Mouse (Mus musculus) heart, embryonic 13.5 days (tissue): ENCODE results near the gene Itgb1bp2. TPM values are rescaled to one million over a fixed set of nuclear protein-coding genes. Genes with fewer than 3 reads are reported as not detected.
"Not testable (repeated sequence)": the region's sequence is repeated elsewhere in the genome, so short reads cannot be mapped to it uniquely, and the experiment has no call there.

Experiments
- ATAC-seq: fragments of 200-750 bp; cut with Nextera tagmentation; 2 replicates; pipeline ENCODE4 v1.8.0; 2017; ENCODE audit warnings: moderate TSS enrichment; ENCODE audit not compliant: insufficient number of reproducible peaks, low FRiP score, low TSS enrichment; ENCODE audit errors: extremely low read depth
- H3K27ac ChIP-seq: fragments of 300-500 bp; sonication (generic); replicated peaks from 2 replicates; pipeline ENCODE4 v1.5.1; 2015; ENCODE audit warnings: moderate library complexity, mild to moderate bottlenecking, inconsistent platforms
- H3K27me3 ChIP-seq: fragments of 300-500 bp; sonication (generic); replicated peaks from 2 replicates; pipeline ENCODE4 v1.6.1; 2015; ENCODE audit warnings: mild to moderate bottlenecking, inconsistent platforms
- H3K36me3 ChIP-seq: fragments of 300-500 bp; sonication (generic); 2 replicates; pipeline ENCODE4 v1.6.1; 2015; ENCODE audit warnings: mild to moderate bottlenecking, inconsistent platforms
- H3K4me1 ChIP-seq: fragments of 300-500 bp; sonication (generic); 2 replicates; pipeline ENCODE4 v1.6.1; 2015; ENCODE audit warnings: inconsistent platforms
- H3K4me2 ChIP-seq: fragments of 300-500 bp; sonication (generic); 2 replicates; pipeline ENCODE4 v1.6.1; 2015; ENCODE audit warnings: inconsistent platforms, mild to moderate bottlenecking, moderate library complexity
- H3K4me3 ChIP-seq: fragments of 300-500 bp; sonication (generic); 2 replicates; pipeline ENCODE4 v1.5.1; 2015; ENCODE audit warnings: moderate library complexity, mild to moderate bottlenecking, inconsistent platforms
- H3K9ac ChIP-seq: fragments of 300-500 bp; sonication (generic); 2 replicates; pipeline ENCODE4 v1.6.1; 2015; ENCODE audit warnings: inconsistent platforms, mild to moderate bottlenecking, moderate library complexity
- H3K9me3 ChIP-seq: fragments of 300-500 bp; sonication (generic); 2 replicates; pipeline ENCODE4 v1.6.1; 2016; ENCODE audit warnings: inconsistent platforms
- WGBS: fragments of 180-500 bp; shearing (Covaris S2); methylation state at CpG from one replicate; pipeline ENCODE4 v1.1.7; 2015; ENCODE audit warnings: mixed read lengths; 5-methylcytosine and 5-hydroxymethylcytosine counted together
- polyA plus RNA-seq: library from polyadenylated mRNA; unstranded; fragments of >200 nt; fragmentation: Nextera tagmentation; extraction: Ambion mirVana; gene quantifications from 2 replicates; pipeline ENCODE4 v1.2.1, GENCODE M21; 2015

The Itgb1bp2 gene
- polyA plus RNA-seq, 1 experiment from 2014 or later: 49.5 TPM

- peaks cover 4% of the 10 kb centered on the region; the same call in 1 of the 2 replicates for H3K27me3 ChIP-seq
- H3K9me3 ChIP-seq: no peaks in the 10 kb centered on the region
- H3K4me3 ChIP-seq: no peak overlapping the region
- no peak overlapping the region for H3K9ac ChIP-seq
- H3K36me3 ChIP-seq: peaks cover 61% of the 10 kb centered on the region
- H3K4me1 ChIP-seq: no peaks in the 10 kb centered on the region
- H3K4me2 ChIP-seq: no peak overlapping the region
- no peak overlapping the region for H3K27ac ChIP-seq
- 70% methylated on average over 3 of the region's 3 CpGs for WGBS
- no peak for ATAC-seq
Observed at GRCm38 (mm10) chrX:101451591-101451990, 2.7 kb downstream of the Itgb1bp2 start.

- no peak for ATAC-seq
Observed at GRCm38 (mm10) chrX:101472202-101472601, 23.3 kb downstream of the Itgb1bp2 start.

DNA sequence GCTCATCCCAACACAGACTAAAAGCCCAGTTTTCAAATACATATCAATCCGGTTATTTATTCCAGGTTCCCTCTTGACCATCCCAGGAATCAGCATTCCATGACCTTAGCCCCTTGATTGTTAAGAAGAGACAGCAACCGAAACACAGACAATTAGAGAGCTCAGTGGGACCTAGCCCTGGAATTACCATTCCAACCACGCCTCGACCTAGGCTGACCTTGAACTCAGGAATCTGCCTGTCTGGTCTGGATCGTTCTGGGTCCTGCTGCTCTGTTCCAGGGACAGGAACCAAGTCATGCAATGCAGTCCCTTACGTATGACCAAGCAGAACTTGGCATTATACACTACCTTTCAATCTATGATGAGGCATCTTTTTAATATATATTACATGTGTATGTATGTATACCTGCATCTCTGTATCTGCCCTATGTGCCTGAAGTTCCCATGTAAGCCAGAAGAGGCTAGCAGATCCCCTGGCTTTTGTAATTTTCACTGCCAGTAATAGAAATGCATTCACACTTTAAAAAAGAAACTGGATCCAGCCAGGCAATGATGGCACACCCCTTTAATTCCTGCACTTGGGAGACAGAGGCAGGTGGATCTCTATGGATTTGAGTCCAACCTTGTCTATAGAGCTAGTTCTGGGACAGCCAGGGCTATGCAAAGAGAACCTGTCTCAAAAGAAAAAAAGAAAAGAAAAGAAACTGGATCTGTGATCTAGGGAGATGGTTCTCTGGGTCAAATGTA lies 32.9 kb downstream of the Itgb1bp2 start:
- H3K4me1 ChIP-seq: no peaks in the 10 kb centered on the region
- H3K9me3 ChIP-seq: no peaks in the 10 kb centered on the region
- ATAC-seq: no peak
- no peak overlapping the region for H3K9ac ChIP-seq
- no peaks in the 10 kb centered on the region for H3K27me3 ChIP-seq
- WGBS: 64% methylated on average over 6 of the region's 6 CpGs
- H3K4me3 ChIP-seq: no peak overlapping the region
- H3K36me3 ChIP-seq: peaks cover 16% of the 10 kb centered on the region
- H3K27ac ChIP-seq: no peak overlapping the region
- H3K4me2 ChIP-seq: no peak overlapping the region

More at GRCm38 (mm10) chrX:101472202-101472601, 23.3 kb downstream of the Itgb1bp2 start:
- Histone ChIP-seq H3K36me3 (peaks cover 28% of the 10 kb centered on the region), H3K27ac (no peak overlapping the region), H3K9me3 (no peaks in the 10 kb centered on the region), H3K4me3 (no peak overlapping the region), H3K4me1 (no peaks in the 10 kb centered on the region), H3K9ac (no peak overlapping the region), H3K27me3 (no peaks in the 10 kb centered on the region), H3K4me2 (no peak overlapping the region)
- 79% methylated on average over 4 of the region's 4 CpGs for WGBS

DNA sequence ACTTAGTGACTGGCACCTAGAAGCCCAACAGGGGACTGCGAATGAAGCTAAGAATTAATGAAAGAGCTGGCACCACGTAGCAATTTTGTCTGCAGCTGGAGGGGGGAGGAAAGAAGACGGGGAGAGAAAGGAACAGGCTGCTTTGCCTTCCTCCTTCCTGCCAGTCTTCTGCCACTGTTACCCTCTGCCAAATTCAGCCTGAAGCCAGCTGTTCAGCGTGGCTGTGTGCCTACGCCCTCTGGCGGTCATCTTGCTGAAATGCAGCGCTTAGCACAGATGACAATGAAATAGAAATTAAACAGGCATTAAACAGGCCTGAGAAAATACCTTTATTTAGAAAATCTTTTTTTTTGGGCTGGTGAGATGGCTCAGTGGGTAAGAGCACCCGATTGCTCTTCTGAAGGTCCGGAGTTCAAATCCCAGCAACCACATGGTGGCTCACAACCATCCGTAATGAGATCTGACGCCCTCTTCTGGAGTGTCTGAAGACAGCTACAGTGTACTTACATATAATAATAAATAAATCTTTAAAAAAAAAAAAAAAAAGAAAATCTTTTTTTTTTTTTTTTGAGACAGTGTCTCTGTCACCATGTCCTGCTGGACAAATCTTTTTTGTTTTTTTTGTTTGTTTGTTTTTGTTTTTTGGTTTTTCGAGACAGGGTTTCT lies 37.7 kb downstream of the Itgb1bp2 start:
- not testable (repeated sequence) for H3K36me3 ChIP-seq, H3K27me3 ChIP-seq, H3K9ac ChIP-seq, ATAC-seq, H3K4me3 ChIP-seq, H3K4me2 ChIP-seq, H3K4me1 ChIP-seq, H3K9me3 ChIP-seq, H3K27ac ChIP-seq
- WGBS: 25% methylated on average over 11 of the region's 12 CpGs

Other genes with a start within 250 kb of the Itgb1bp2 start
- gene Snx12, start 226.5 kb upstream of the Itgb1bp2 start, polyA plus RNA-seq: 41.2 and 42.5 TPM in 2 replicates
- gene Foxo4, start 194.6 kb upstream of the Itgb1bp2 start, polyA plus RNA-seq: 1.4 and 1.7 TPM in 2 replicates
- not detected in 2 replicates for gene Gm614, start 185.1 kb upstream of the Itgb1bp2 start, polyA plus RNA-seq
- gene Il2rg, start 180.8 kb upstream of the Itgb1bp2 start, polyA plus RNA-seq: 14.9 and 15.8 TPM in 2 replicates
- not detected in 2 replicates for gene Gm20489, start 180.1 kb upstream of the Itgb1bp2 start, polyA plus RNA-seq
- gene Med12, start 175.1 kb upstream of the Itgb1bp2 start, polyA plus RNA-seq: 19.9 and 21.6 TPM in 2 replicates
- 2.0 and 2.5 TPM in 2 replicates for gene Nlgn3, start 149.9 kb upstream of the Itgb1bp2 start, polyA plus RNA-seq
- 0.39 and 2.0 TPM in 2 replicates for gene Gjb1, start 72.7 kb upstream of the Itgb1bp2 start, polyA plus RNA-seq
- 26.9 and 29.8 TPM in 2 replicates for gene Zmym3, start 28.2 kb upstream of the Itgb1bp2 start, polyA plus RNA-seq
- gene Nono, start 19.8 kb upstream of the Itgb1bp2 start, polyA plus RNA-seq: 236 and 258 TPM in 2 replicates
- 6.5 and 7.1 TPM in 2 replicates for gene Taf1, start 83.6 kb downstream of the Itgb1bp2 start, polyA plus RNA-seq
- gene Ogt, start 191.0 kb downstream of the Itgb1bp2 start, polyA plus RNA-seq: 85.4 and 90.5 TPM in 2 replicates